Mouse (Mus musculus) CD8-positive naive resting alpha-beta T cell, adult 2 months (primary cell): Measurements from ENCODE around the gene Stat3.

Source experiments
- DNase-seq, 2 experiments: peaks; one replicate each; pipeline ENCODE4 v3.0.0; 2022; ENCODE audit warnings: low read depth in 2 of 2, low spot score in 2 of 2

Stat3 gene

GRCm38 (mm10) chr11:100894146-100894918 lies 45.0 kb downstream of the Stat3 start:
- DNase-seq: no peak

GRCm38 (mm10) chr11:100893482-100893881 lies 45.9 kb downstream of the Stat3 start:
- peak; percentile 85 to 92 for DNase-seq

GRCm38 (mm10) chr11:100892435-100892834 lies 46.9 kb downstream of the Stat3 start:
- no peak for DNase-seq

DNA sequence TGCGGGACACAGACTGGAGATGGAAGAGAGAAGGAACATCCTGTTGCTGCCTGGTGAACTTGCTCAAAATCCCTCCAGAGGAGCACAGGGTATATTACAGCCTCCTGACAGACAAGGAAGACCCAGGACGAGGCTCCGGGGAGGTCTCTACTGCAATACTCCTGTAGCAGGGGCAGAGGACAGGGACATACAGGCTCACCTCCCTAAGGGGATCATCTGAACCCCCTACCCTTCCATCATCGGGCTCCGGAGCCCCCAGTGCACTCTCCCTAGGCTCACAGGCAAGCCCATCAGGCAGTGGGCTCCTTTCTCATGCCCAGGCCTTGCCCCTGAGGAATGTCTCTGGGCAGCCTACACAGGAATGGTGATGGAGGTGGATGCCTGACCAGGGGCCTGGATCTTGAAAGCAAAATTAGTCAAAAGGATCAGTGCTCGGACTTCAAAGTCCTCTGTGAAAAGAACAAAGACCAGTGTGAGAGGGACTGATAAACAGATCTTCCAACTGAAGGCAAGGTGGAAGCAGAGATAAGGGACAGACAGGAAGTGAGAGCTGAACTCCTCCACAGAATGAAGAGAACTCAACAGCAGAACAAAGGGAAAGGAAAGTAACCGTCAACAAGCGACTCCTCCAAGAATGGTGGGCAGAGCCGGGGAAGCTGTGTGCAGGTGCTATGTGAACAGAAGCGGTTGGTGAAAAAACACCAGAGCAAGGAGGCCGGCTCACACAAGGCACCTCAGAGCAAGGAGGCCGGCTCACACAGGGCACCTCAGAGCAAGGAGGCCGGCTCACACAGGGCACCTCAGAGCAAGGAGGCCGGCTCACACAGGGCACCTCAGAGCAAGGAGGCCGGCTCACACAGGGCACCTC lies 47.9 kb downstream of the Stat3 start:
- DNase-seq: peak in 1 of 2 experiments; percentile 24

GRCm38 (mm10) chr11:100890481-100890880 lies 48.9 kb downstream of the Stat3 start:
- DNase-seq: no peak

- no peak for DNase-seq
These were observed 51.0 kb downstream of the Stat3 start for GRCm38 (mm10) chr11:100888348-100888820.

DNA sequence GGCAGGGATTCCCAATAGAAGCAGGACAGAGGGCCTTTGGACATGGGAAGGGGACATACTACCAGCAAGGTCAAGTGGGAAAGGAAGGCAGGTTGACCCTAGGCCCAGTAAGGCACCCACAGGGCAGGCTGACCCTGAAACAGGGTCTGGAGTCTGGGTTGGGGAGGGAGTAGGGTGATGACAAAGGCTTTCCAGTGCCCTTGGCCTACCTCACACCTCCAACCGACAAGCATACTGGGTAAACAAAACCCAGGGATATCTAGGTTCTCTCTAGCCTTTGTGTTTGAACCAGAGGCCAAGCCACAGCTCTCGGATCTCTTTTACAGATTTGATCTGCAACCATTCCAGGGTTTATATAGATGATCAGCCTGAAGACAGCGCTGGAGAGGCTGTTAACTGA lies 51.6 kb downstream of the Stat3 start:
- DNase-seq: no peak

DNA sequence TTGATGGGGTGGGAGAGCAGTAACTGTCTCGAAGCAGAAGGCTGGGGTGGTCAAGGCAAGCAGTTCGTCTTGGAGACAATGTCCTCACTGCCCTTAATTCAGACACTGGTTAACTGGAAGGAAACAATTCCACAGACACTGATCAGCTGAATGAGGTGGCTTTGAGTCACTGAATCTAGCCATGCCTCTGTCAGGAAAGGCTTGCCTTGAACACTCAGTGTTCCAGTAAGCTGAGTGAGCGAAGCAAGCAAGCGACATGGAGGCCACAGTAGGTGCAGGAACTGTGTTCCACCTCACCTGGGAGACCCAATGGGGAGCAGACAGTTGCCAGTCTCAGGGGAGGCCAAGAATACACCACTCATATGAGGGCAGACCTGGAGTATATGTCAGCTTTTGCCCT lies 52.1 kb downstream of the Stat3 start:
- no peak for DNase-seq

GRCm38 (mm10) chr11:100886188-100886740 lies 53.1 kb downstream of the Stat3 start:
- DNase-seq: no peak

DNA sequence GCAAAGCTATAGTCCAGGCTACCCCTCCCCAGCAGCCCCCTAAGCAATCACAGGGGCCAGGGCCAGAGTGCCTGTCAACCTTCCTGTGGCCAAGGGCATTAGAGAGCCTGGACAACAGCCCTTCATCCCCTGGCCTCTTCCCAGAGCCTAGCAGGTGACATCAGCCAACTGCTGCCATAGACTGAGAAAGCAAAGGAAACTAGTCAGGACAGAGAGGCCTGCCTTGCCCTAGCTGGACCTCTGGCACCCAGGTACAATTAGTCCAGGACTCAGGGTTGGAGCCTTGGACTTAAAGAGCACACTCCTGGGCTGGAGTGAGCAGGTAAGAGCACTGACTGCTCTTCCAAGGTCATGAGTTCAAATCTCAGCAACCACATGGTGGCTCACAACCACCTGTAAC lies 53.9 kb downstream of the Stat3 start:
- DNase-seq: no peak

GRCm38 (mm10) chr11:100883640-100884039 lies 55.7 kb downstream of the Stat3 start:
- no peak for DNase-seq

- no peak for DNase-seq
These were observed 59.8 kb downstream of the Stat3 start for GRCm38 (mm10) chr11:100879321-100880078.

DNA sequence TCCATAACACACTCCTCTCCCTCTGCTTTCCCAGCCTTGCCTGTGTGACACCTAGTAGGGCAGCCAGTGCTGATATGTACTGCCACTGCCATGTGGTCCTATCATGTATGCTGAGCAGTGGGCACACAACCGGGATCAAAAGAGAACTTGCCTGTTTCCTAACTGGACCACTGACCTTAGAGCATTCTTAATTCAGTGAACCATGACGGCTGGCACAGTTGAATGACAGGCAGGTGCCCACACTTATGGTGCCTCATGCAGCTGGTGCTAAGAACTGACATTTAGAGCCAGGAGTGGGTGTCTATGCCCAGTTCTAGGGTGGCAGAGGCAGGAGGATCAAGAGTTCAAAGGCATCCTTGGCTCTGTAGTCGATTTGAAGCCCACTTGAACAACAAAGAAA lies 63.6 kb downstream of the Stat3 start:
- no peak for DNase-seq

DNA sequence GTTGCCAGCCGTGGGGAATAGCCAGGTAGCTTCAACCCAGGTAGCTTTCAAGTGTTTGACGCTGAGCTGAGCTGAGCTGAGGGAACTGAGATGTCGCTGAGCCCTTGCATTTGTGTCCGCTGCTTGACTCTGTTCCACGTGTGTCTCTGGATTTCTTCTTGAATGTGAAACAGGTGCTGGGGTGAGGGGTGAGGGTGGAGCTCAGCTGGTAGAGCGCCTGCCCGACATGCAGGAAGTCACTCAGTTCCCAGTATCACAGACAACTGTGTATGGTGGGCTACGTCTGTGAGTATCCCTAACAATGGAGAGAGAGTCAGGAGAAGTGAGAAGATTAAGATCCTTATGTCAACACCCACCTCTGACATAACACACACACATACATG lies 68.4 kb downstream of the Stat3 start:
- no peak for DNase-seq

DNA sequence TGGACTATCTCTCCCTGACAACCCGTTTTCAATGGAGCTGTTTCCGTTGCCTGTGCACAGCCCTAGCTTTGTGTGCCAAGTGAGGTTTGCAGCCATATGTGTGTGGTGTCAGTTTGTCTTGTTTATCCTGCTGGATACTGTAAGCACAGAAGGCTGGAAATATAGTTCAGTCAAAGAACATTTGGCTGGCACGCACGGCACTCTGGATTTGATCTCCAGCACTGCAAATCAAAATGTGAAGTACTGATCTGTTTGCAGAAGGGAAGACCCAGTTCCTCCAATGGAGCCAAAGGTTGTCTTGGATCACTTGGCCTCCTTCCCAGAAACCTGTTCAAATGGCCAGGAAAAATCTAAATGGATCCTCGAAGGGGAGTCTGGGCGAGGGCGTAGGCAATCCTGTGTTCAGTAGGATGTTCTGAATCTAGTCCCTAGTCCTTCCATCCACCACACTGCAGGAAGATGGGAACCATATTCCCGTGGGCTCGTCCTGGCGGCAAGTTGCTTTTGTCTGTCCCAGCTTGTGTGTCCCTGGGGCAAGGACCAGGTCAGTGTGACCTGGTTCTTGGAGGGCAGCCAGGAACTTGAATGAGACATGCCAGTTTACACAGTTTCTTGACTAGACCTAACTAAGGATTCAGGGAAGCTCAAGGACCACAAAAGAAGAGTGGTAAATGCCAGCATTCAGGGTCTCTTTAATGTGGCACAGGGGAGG lies 68.9 kb downstream of the Stat3 start:
- DNase-seq: no peak

DNA sequence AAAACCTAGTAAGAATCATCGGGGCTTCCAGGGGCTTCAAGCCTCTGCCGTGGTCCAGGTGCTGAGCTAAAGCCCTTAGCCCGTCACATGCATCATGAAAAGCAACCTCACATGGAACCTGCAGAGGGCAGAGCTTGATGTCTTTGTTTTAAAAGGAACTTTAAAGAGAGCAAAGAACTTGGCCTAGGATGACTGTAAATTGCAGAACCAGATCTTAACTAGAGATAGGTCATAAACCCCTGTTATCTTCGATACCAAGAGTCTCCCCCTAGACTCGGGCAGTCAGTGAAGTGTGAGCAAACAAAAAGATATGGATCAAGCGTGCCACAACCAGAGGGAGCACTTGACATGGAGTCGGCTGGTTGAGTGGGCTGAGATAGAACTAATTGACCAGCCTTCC lies 73.7 kb downstream of the Stat3 start:
- DNase-seq: no peak

GRCm38 (mm10) chr11:100863141-100863540 lies 76.2 kb downstream of the Stat3 start:
- no peak for DNase-seq

GRCm38 (mm10) chr11:100861836-100862235 lies 77.5 kb downstream of the Stat3 start:
- no peak for DNase-seq

- DNase-seq: no peak
These were observed 78.0 kb downstream of the Stat3 start for GRCm38 (mm10) chr11:100861335-100861734.

GRCm38 (mm10) chr11:100860198-100861048 lies 78.9 kb downstream of the Stat3 start:
- DNase-seq: peak; percentile 86 to 90
